Mouse (Mus musculus): Measurements from ENCODE around the gene Olfr954. TPM values are rescaled to one million over a fixed set of nuclear protein-coding genes. Genes with fewer than 3 reads are reported as not detected.
A peak's percentile ranks its signal among the peaks of the same experiment; 100 is the strongest.

The Olfr954 gene
- not detected in 2 replicates for total RNA-seq (2021)
- long read RNA-seq, experiment 1: 0 reads
- long read RNA-seq, experiment 2: 0 reads

GRCm38 (mm10) chr9:39456401-39456800 is at the start of gene Olfr954:
Gene Olfr954, plus strand, starts transcription at chr9:39456701.
- no peak for DNase-seq

- no peak for DNase-seq
These were observed 29.5 kb upstream of the Olfr954 start, which contains the start of gene Olfr952 for GRCm38 (mm10) chr9:39427048-39427447. Gene Olfr952, minus strand, starts transcription at chr9:39427148.

GRCm38 (mm10) chr9:39471844-39472243 is 15.3 kb downstream of the Olfr954 start, which contains the start of gene Olfr955:
Gene Olfr955, minus strand, starts transcription at chr9:39471944.
- no peak for DNase-seq

- DNase-seq: no peak
These were observed 37.4 kb downstream of the Olfr954 start, which contains the start of gene Olfr44 for GRCm38 (mm10) chr9:39493895-39494294. Gene Olfr44, minus strand, starts transcription at chr9:39493995.

- peak; percentile 56 for DNase-seq
These were observed 52.5 kb downstream of the Olfr954 start for GRCm38 (mm10) chr9:39508998-39509397.

GRCm38 (mm10) chr9:39509412-39509811 is 52.9 kb downstream of the Olfr954 start:
- no peak for DNase-seq

Other genes starting within 250 kb of the Olfr954 start
- not detected in 2 replicates for gene Olfr1537, start 206.7 kb upstream of the Olfr954 start, total RNA-seq (2021)
- not detected in 2 replicates for gene Olfr945, start 179.9 kb upstream of the Olfr954 start, total RNA-seq (2021)
- gene Olfr948, start 130.7 kb upstream of the Olfr954 start, total RNA-seq (2021): not detected in 2 replicates
- gene Olfr951, start 69.3 kb upstream of the Olfr954 start, total RNA-seq (2021): not detected in 2 replicates
- gene Olfr952, start 29.6 kb upstream of the Olfr954 start, total RNA-seq (2021): not detected in 2 replicates
- gene Olfr955, start 15.2 kb downstream of the Olfr954 start, total RNA-seq (2021): not detected in 2 replicates
- gene Olfr44, start 37.3 kb downstream of the Olfr954 start, total RNA-seq (2021): not detected in 2 replicates
- not detected in 2 replicates for gene Olfr957, start 59.1 kb downstream of the Olfr954 start, total RNA-seq (2021)
- not detected in 2 replicates for gene Olfr958, start 97.4 kb downstream of the Olfr954 start, total RNA-seq (2021)
- gene Olfr959, start 118.9 kb downstream of the Olfr954 start, total RNA-seq (2021): not detected in 2 replicates
- gene AW551984, start 147.7 kb downstream of the Olfr954 start, total RNA-seq (2021): 11.9 and 14.9 TPM in 2 replicates
- gene Olfr148, start 154.0 kb downstream of the Olfr954 start, total RNA-seq (2021): not detected in 2 replicates
- gene Olfr960, start 164.7 kb downstream of the Olfr954 start, total RNA-seq (2021): not detected in 2 replicates
- not detected in 2 replicates for gene Olfr961, start 188.4 kb downstream of the Olfr954 start, total RNA-seq (2021)
- gene Olfr963, start 210.5 kb downstream of the Olfr954 start, total RNA-seq (2021): not detected in 2 replicates